Mouse (Mus musculus): ENCODE data around the gene Epb41l4b. TPM values are rescaled to one million over a fixed set of nuclear protein-coding genes. Genes with fewer than 3 reads are reported as not detected.

Epb41l4b gene
- polyA plus RNA-seq, 1 experiment from 2014 or later, result 2.3 TPM

GRCm38 (mm10) chr4:57175329-57175728, 32.1 kb upstream of the Epb41l4b start:
- Histone ChIP-seq H3K9ac (ENCODE audit: low read depth, low read length) (no peak overlapping the region), H3K27me3 (replicated peaks; ENCODE audit: control insufficient read depth, insufficient read depth, low read length) (peaks cover 2% of the 10 kb centered on the region; the same call in 1 of the 2 replicates), H3K27ac (ENCODE audit: low read depth, low read length) (no peak overlapping the region), H3K4me2 (no peak overlapping the region), H3K9me3 (ENCODE audit: control insufficient read depth, low read length) (no peaks in the 10 kb centered on the region), H3K4me1 (replicated peaks; ENCODE audit: control insufficient read depth, insufficient read depth, low read length) (no peaks in the 10 kb centered on the region), H3K4me3 (ENCODE audit: low read depth, low read length) (no peak overlapping the region), H3K36me3 (ENCODE audit: control insufficient read depth, insufficient read depth, low read length) (no peaks in the 10 kb centered on the region)
- WGBS, result 60% methylated on average over 10 of the region's 10 CpGs
- DNase-seq (ENCODE audit: low spot score) (no peak), ATAC-seq (replicated peaks; ENCODE audit: low FRiP score) (no peak)

- WGBS, result 27% methylated on average over 8 of the region's 8 CpGs
- H3K27ac ChIP-seq (ENCODE audit: low read depth, low read length), result no peak overlapping the region
- ATAC-seq (replicated peaks; ENCODE audit: low FRiP score), result no peak
Observed at GRCm38 (mm10) chr4:57172861-57173260, 29.6 kb upstream of the Epb41l4b start.

GRCm38 (mm10) chr4:57171817-57172216, 28.6 kb upstream of the Epb41l4b start:
- WGBS, result 75% methylated on average over 5 of the region's 5 CpGs
- Histone ChIP-seq H3K9me3 (ENCODE audit: control insufficient read depth, low read length) (no peaks in the 10 kb centered on the region), H3K4me2 (no peak overlapping the region), H3K9ac (ENCODE audit: low read depth, low read length) (no peak overlapping the region), H3K4me1 (replicated peaks; ENCODE audit: control insufficient read depth, insufficient read depth, low read length) (no peaks in the 10 kb centered on the region), H3K27me3 (replicated peaks; ENCODE audit: control insufficient read depth, insufficient read depth, low read length) (peaks cover 2% of the 10 kb centered on the region; the same call in 1 of the 2 replicates), H3K36me3 (ENCODE audit: control insufficient read depth, insufficient read depth, low read length) (no peaks in the 10 kb centered on the region), H3K4me3 (ENCODE audit: low read depth, low read length) (no peak overlapping the region), H3K27ac (ENCODE audit: low read depth, low read length) (no peak overlapping the region)
- no peak for DNase-seq (ENCODE audit: low spot score)
- no peak for ATAC-seq (replicated peaks; ENCODE audit: low FRiP score)

More at GRCm38 (mm10) chr4:57172861-57173260, 29.6 kb upstream of the Epb41l4b start:
- Histone ChIP-seq H3K27me3 (replicated peaks; ENCODE audit: control insufficient read depth, insufficient read depth, low read length) (peaks cover 2% of the 10 kb centered on the region; the same call in 1 of the 2 replicates), H3K4me1 (replicated peaks; ENCODE audit: control insufficient read depth, insufficient read depth, low read length) (no peaks in the 10 kb centered on the region), H3K4me2 (no peak overlapping the region), H3K4me3 (ENCODE audit: low read depth, low read length) (no peak overlapping the region), H3K9ac (ENCODE audit: low read depth, low read length) (no peak overlapping the region), H3K36me3 (ENCODE audit: control insufficient read depth, insufficient read depth, low read length) (no peaks in the 10 kb centered on the region), H3K9me3 (ENCODE audit: control insufficient read depth, low read length) (no peaks in the 10 kb centered on the region)
- DNase-seq (ENCODE audit: low spot score), result no peak

- ATAC-seq (replicated peaks; ENCODE audit: low FRiP score) (no peak), DNase-seq (ENCODE audit: low spot score) (no peak)
- Histone ChIP-seq H3K4me1 (replicated peaks; ENCODE audit: control insufficient read depth, insufficient read depth, low read length) (no peaks in the 10 kb centered on the region), H3K9ac (ENCODE audit: low read depth, low read length) (no peak overlapping the region), H3K9me3 (ENCODE audit: control insufficient read depth, low read length) (no peaks in the 10 kb centered on the region), H3K4me3 (ENCODE audit: low read depth, low read length) (no peak overlapping the region), H3K27ac (ENCODE audit: low read depth, low read length) (no peak overlapping the region), H3K36me3 (ENCODE audit: control insufficient read depth, insufficient read depth, low read length) (no peaks in the 10 kb centered on the region), H3K27me3 (replicated peaks; ENCODE audit: control insufficient read depth, insufficient read depth, low read length) (no peaks in the 10 kb centered on the region; the same call in 1 of the 2 replicates), H3K4me2 (no peak overlapping the region)
- 72% methylated on average over 3 of the region's 3 CpGs for WGBS
Observed at GRCm38 (mm10) chr4:57168680-57169079, 25.4 kb upstream of the Epb41l4b start.

- no peaks in the 10 kb centered on the region for H3K9me3 ChIP-seq (ENCODE audit: control insufficient read depth, low read length)
- no peak overlapping the region for H3K4me3 ChIP-seq (ENCODE audit: low read depth, low read length)
- H3K27ac ChIP-seq (ENCODE audit: low read depth, low read length), result no peak overlapping the region
- WGBS, result 28% methylated on average over 1 of the region's 1 CpGs
- DNase-seq (ENCODE audit: low spot score) (no peak), ATAC-seq (replicated peaks; ENCODE audit: low FRiP score) (peak; percentile 67)
- no peaks in the 10 kb centered on the region for H3K36me3 ChIP-seq (ENCODE audit: control insufficient read depth, insufficient read depth, low read length)
- H3K4me1 ChIP-seq (replicated peaks; ENCODE audit: control insufficient read depth, insufficient read depth, low read length), result no peaks in the 10 kb centered on the region
- no peak overlapping the region for H3K9ac ChIP-seq (ENCODE audit: low read depth, low read length)
- no peaks in the 10 kb centered on the region; the same call in 1 of the 2 replicates for H3K27me3 ChIP-seq (replicated peaks; ENCODE audit: control insufficient read depth, insufficient read depth, low read length)
- no peak overlapping the region for H3K4me2 ChIP-seq
Observed at GRCm38 (mm10) chr4:57168277-57168676, 25.0 kb upstream of the Epb41l4b start.

GRCm38 (mm10) chr4:57166922-57167870, 24.0 kb upstream of the Epb41l4b start:
- no peaks in the 10 kb centered on the region; the same call in 1 of the 2 replicates for H3K27me3 ChIP-seq (replicated peaks; ENCODE audit: control insufficient read depth, insufficient read depth, low read length)
- ATAC-seq (replicated peaks; ENCODE audit: low FRiP score), result no peak
- no peak overlapping the region for H3K9ac ChIP-seq (ENCODE audit: low read depth, low read length)
- H3K27ac ChIP-seq (ENCODE audit: low read depth, low read length), result no peak overlapping the region
- WGBS, result 47% methylated on average over 12 of the region's 12 CpGs
- no peaks in the 10 kb centered on the region for H3K9me3 ChIP-seq (ENCODE audit: control insufficient read depth, low read length)
- DNase-seq (ENCODE audit: low spot score), result no peak
- no peaks in the 10 kb centered on the region for H3K4me1 ChIP-seq (replicated peaks; ENCODE audit: control insufficient read depth, insufficient read depth, low read length)
- no peaks in the 10 kb centered on the region for H3K36me3 ChIP-seq (ENCODE audit: control insufficient read depth, insufficient read depth, low read length)
- no peak overlapping the region for H3K4me3 ChIP-seq (ENCODE audit: low read depth, low read length)
- H3K4me2 ChIP-seq, result no peak overlapping the region

- H3K9ac ChIP-seq (ENCODE audit: low read depth, low read length), result no peak overlapping the region
- H3K4me2 ChIP-seq, result no peak overlapping the region
- H3K36me3 ChIP-seq (ENCODE audit: control insufficient read depth, insufficient read depth, low read length), result no peaks in the 10 kb centered on the region
- H3K27ac ChIP-seq (ENCODE audit: low read depth, low read length), result no peak overlapping the region
- no peaks in the 10 kb centered on the region for H3K27me3 ChIP-seq (replicated peaks; ENCODE audit: control insufficient read depth, insufficient read depth, low read length)
- H3K9me3 ChIP-seq (ENCODE audit: control insufficient read depth, low read length), result no peaks in the 10 kb centered on the region
- ATAC-seq (replicated peaks; ENCODE audit: low FRiP score) (no peak), DNase-seq (ENCODE audit: low spot score) (no peak)
- H3K4me3 ChIP-seq (ENCODE audit: low read depth, low read length), result no peak overlapping the region
- WGBS, result 40% methylated on average over 3 of the region's 3 CpGs
- H3K4me1 ChIP-seq (replicated peaks; ENCODE audit: control insufficient read depth, insufficient read depth, low read length), result no peaks in the 10 kb centered on the region
Observed at GRCm38 (mm10) chr4:57165654-57166053, 22.4 kb upstream of the Epb41l4b start.

- H3K4me3 ChIP-seq (ENCODE audit: low read depth, low read length), result no peak overlapping the region
- no peaks in the 10 kb centered on the region for H3K9me3 ChIP-seq (ENCODE audit: control insufficient read depth, low read length)
- no peak overlapping the region for H3K9ac ChIP-seq (ENCODE audit: low read depth, low read length)
- ATAC-seq (replicated peaks; ENCODE audit: low FRiP score) (no peak), DNase-seq (ENCODE audit: low spot score) (no peak)
- no peaks in the 10 kb centered on the region for H3K4me1 ChIP-seq (replicated peaks; ENCODE audit: control insufficient read depth, insufficient read depth, low read length)
- no peaks in the 10 kb centered on the region for H3K36me3 ChIP-seq (ENCODE audit: control insufficient read depth, insufficient read depth, low read length)
- H3K27me3 ChIP-seq (replicated peaks; ENCODE audit: control insufficient read depth, insufficient read depth, low read length), result no peaks in the 10 kb centered on the region
- H3K4me2 ChIP-seq, result no peak overlapping the region
- H3K27ac ChIP-seq (ENCODE audit: low read depth, low read length), result no peak overlapping the region
- WGBS, result 82% methylated on average over 9 of the region's 9 CpGs
Observed at GRCm38 (mm10) chr4:57164578-57165210, 21.5 kb upstream of the Epb41l4b start.

Measured in liver, embryonic 11.5 days (tissue).